Mouse (Mus musculus) liver, adult 2 months (tissue): ENCODE measurements around the gene Tmcc2. TPM values are rescaled to one million over a fixed set of nuclear protein-coding genes. Genes with fewer than 3 reads are reported as not detected.

Experiments used
- DNase-seq: peaks from one replicate; pipeline ENCODE4 v3.0.0-alpha.2; 2011; ENCODE audit warnings: low read depth, low spot score; ENCODE audit errors: extremely low read depth
- H3K27ac ChIP-seq: fragments of 200-500 bp; replicated peaks from 2 replicates; pipeline ENCODE4 v1.5.1; 2012; ENCODE audit warnings: low read depth, mild to moderate bottlenecking, control low read depth, inconsistent platforms, low read length; ENCODE audit not compliant: insufficient read depth
- H3K27me3 ChIP-seq: fragments of 200-500 bp; 2 replicates; pipeline ENCODE4 v1.6.1; 2012; ENCODE audit warnings: mild to moderate bottlenecking, moderate library complexity, low read length, inconsistent platforms; ENCODE audit not compliant: control insufficient read depth, insufficient read depth
- H3K36me3 ChIP-seq: fragments of 200-500 bp; 2 replicates; pipeline ENCODE4 v1.6.1; 2012; ENCODE audit warnings: low read length, inconsistent platforms; ENCODE audit not compliant: control insufficient read depth, insufficient read depth
- H3K4me1 ChIP-seq: fragments of 200-500 bp; 2 replicates; pipeline ENCODE4 v1.6.1; 2011; ENCODE audit warnings: low read length; ENCODE audit not compliant: control insufficient read depth, insufficient read depth
- H3K4me3 ChIP-seq: fragments of 200-500 bp; 2 replicates; pipeline ENCODE4 v1.5.1; 2011; ENCODE audit warnings: low read depth, mild to moderate bottlenecking, control low read depth, low read length, moderate library complexity; ENCODE audit not compliant: insufficient read depth
- H3K79me2 ChIP-seq: fragments of 200-500 bp; 2 replicates; pipeline ENCODE4 v1.6.1; 2012; ENCODE audit warnings: inconsistent platforms, mild to moderate bottlenecking, low read length, moderate library complexity; ENCODE audit not compliant: control insufficient read depth, insufficient read depth
- H3K9ac ChIP-seq: fragments of 200-500 bp; 2 replicates; pipeline ENCODE4 v1.6.1; 2012; ENCODE audit warnings: low read depth, mild to moderate bottlenecking, control low read depth, inconsistent platforms, low read length
- CTCF ChIP-seq: fragments of 200-500 bp; IDR thresholded peaks from 2 replicates; pipeline ENCODE4 v1.5.1; 2011; ENCODE audit warnings: low read depth, low read length, control low read depth
- POLR2A ChIP-seq: fragments of 200-500 bp; IDR thresholded peaks from 2 replicates; pipeline ENCODE4 v1.6.1; 2011; ENCODE audit warnings: low read length, control low read depth; ENCODE audit not compliant: insufficient read depth; ENCODE audit errors: extremely low read depth
- WGBS: fragments of 180-500 bp; shearing (Covaris S2); methylation state at CpG from one replicate; pipeline ENCODE4 v1.1.7; 2018; 5-methylcytosine and 5-hydroxymethylcytosine counted together
- polyA plus RNA-seq: library from polyadenylated mRNA; depleted of rRNA; stranded (reverse); fragments of >200 nt; gene quantifications from 2 replicates; pipeline ENCODE4 v1.2.3, GENCODE M21; 2012
- total RNA-seq: library from RNA; depleted of rRNA; stranded (reverse); fragments of >200 nt; gene quantifications from 2 replicates; pipeline ENCODE4 v1.2.3, GENCODE M21; 2014

Gene Tmcc2
- total and polyA plus RNA-seq, 2 experiments = 1.6 to 2.5 TPM

DNA sequence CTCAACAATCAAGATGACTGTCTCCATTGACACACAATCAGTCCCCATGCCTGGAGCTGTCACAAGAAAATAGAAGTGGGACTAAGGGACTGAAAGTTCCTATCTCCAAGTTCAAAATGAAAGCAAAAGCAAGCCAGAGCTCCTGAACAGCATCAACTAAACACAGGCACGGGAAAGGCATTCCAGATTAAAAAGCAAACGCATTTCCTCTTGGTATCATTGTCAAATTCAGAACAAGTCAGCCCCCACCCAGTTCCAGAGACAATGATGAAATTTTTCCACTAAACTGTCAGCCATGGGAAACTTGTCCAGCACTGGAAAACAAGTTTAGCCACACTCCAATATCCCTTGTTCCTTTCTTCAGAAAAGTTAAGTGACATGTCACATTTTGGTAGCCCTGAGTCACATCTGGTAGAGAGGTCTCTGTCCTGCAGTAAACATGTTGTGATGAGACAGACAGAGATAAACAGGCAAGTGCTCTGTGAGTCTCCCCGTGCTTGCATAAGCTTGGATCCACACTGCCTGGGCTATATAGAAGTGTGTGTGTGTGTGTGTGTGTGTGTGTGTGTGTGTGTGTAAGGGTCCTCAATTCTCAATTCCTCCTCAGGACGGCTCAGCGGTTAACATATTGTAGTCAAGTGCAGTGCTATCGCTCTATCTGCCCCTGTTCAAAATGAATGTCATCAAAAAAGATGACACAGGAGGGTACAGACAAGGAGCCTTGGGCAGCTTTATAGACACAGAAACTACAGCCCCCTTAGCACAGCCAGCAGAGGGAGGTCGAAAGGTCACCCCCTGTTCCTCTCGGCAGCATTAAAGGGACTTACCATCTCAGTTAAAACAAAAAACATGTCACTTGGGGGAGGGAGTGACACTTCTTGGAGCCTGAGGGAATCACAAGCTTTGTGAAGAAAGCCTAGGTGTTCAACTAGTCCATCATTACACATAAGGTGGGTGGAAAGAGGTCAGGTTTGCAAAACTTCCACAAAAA, 2.0 kb downstream of the Tmcc2 start:
- Histone ChIP-seq H3K27me3 (peaks cover 4% of the 10 kb centered on the region), H3K4me3 (peak overlapping the region; percentile 40), H3K9ac (peak overlapping the region; percentile 69), H3K36me3 (no peaks in the 10 kb centered on the region), H3K4me1 (peaks cover 4% of the 10 kb centered on the region), H3K79me2 (no peaks in the 10 kb centered on the region), H3K27ac (peak overlapping the region; percentile 92)
- DNase-seq = peak; percentile 27
- 54% methylated on average over 8 of the region's 8 CpGs for WGBS
- TF ChIP-seq CTCF = no peak
- no peak for TF ChIP-seq POLR2A

DNA sequence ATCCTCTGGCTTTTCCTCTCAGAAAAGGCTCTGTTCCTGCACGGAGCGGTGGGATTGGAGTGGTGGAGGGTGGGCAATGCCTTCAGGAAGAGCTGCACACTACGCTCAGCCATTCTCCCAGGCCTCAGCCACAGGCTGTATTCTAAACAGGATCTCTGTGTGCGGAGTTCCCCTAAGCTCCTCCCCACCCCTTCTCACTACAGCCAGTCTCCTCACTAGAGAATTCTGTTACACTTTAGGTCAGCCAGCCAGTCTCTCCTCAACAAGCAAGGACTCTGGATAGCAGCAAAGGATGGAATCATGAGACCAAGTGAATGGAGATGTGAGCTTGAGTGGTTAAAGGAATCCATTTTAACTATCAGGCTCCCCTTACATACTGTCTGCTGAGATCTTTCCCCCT, 3.1 kb downstream of the Tmcc2 start:
- H3K79me2 ChIP-seq = no peaks in the 10 kb centered on the region
- peak overlapping the region; percentile 69 for H3K9ac ChIP-seq
- H3K4me1 ChIP-seq = peaks cover 4% of the 10 kb centered on the region
- peaks cover 4% of the 10 kb centered on the region for H3K27me3 ChIP-seq
- whole genome bisulfite sequencing = 78% methylated on average over 4 of the region's 4 CpGs
- no peak for TF ChIP-seq POLR2A
- no peak for TF ChIP-seq CTCF
- H3K4me3 ChIP-seq = no peak overlapping the region
- H3K27ac ChIP-seq = peak overlapping the region; percentile 89
- no peak for DNase-seq
- H3K36me3 ChIP-seq = no peaks in the 10 kb centered on the region

- no peaks in the 10 kb centered on the region for H3K36me3 ChIP-seq
- H3K27me3 ChIP-seq = peaks cover 4% of the 10 kb centered on the region
- H3K4me3 ChIP-seq = no peak overlapping the region
- WGBS = 74% methylated on average over 4 of the region's 4 CpGs
- H3K79me2 ChIP-seq = no peaks in the 10 kb centered on the region
- no peak for TF ChIP-seq CTCF
- no peak for TF ChIP-seq POLR2A
- no peak overlapping the region for H3K9ac ChIP-seq
- DNase-seq = no peak
- no peak overlapping the region for H3K27ac ChIP-seq
- peaks cover 4% of the 10 kb centered on the region; the same call in 1 of the 2 replicates for H3K4me1 ChIP-seq
These were observed 4.8 kb downstream of the Tmcc2 start for GRCm38 (mm10) chr1:132386266-132386665.

DNA sequence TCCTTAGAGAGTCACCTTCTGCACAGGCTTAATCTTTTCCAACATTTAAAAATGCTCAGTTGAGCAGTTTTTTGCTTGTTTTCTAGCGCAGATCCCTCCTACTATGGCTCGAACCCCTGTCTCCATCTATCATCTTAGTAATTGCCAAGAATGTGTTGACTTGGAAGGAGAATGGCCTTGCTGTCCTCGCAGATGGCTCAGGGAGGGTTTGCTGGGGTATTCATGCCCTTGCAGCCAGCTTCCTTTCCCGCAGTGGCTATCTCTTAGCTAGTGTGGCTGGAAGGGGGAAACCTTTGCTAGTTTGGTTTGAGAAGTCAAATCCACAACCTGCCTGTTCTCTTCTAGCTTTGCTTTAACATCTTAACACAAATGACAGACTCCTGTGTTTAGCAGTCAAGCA, 5.4 kb downstream of the Tmcc2 start:
- 75% methylated on average over 4 of the region's 4 CpGs for WGBS
- DNase-seq = no peak
- H3K4me3 ChIP-seq = no peak overlapping the region
- H3K79me2 ChIP-seq = no peaks in the 10 kb centered on the region
- no peaks in the 10 kb centered on the region for H3K36me3 ChIP-seq
- H3K27ac ChIP-seq = no peak overlapping the region
- H3K27me3 ChIP-seq = peaks cover under 1% of the 10 kb centered on the region; the same call in 1 of the 2 replicates
- TF ChIP-seq POLR2A (no peak), CTCF (no peak)
- H3K9ac ChIP-seq = no peak overlapping the region
- peaks cover 4% of the 10 kb centered on the region; the same call in 1 of the 2 replicates for H3K4me1 ChIP-seq

GRCm38 (mm10) chr1:132385266-132385665, 5.8 kb downstream of the Tmcc2 start:
- no peak for DNase-seq
- no peaks in the 10 kb centered on the region for H3K27me3 ChIP-seq
- H3K36me3 ChIP-seq = no peaks in the 10 kb centered on the region
- H3K4me1 ChIP-seq = peaks cover 4% of the 10 kb centered on the region; the same call in 1 of the 2 replicates
- H3K4me3 ChIP-seq = no peak overlapping the region
- no peaks in the 10 kb centered on the region for H3K79me2 ChIP-seq
- TF ChIP-seq POLR2A = no peak
- no peak overlapping the region for H3K27ac ChIP-seq
- H3K9ac ChIP-seq = no peak overlapping the region
- 88% methylated on average over 14 of the region's 14 CpGs for WGBS
